Mouse (Mus musculus) adipose tissue, adult 10 weeks (tissue): ENCODE measurements around the gene Stub1. TPM values are rescaled to one million over a fixed set of nuclear protein-coding genes. Genes with fewer than 3 reads are reported as not detected.

ENCODE experiments used
- polyA plus RNA-seq: library from polyadenylated mRNA; stranded (reverse); fragments of 350-450 nt; fragmentation: Illumina TruSeq; extraction: RNeasy Lipid Tissue Mini Kit (QIAGEN cat#74804); gene quantifications from one replicate; pipeline ENCODE4 v1.2.3, GENCODE M21; 2014; ENCODE audit warnings: low read depth, low replicate concordance

The Stub1 gene
- polyA plus RNA-seq: 137 TPM

DNA sequence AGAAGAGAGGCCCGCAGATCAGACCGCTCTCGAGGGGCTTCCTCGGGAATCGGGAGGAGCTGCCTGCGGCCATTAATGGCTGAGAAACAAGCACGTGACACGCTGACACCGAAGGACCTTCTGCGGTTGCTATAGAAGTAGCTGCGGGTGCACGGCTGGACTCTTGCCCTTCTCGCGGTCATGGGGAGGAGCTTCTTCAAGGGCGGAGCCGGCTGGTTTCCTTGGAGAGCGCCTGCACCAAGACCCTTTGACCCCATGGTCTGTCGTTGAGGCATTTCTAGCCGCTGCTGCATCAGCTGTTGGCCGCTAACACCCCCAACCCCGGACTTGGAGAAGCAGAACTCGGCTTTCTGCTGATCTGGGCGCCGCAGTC is at the start of gene Stub1:
TSS of gene Stub1 (minus strand) at position 114 of the 373 bp plus-strand sequence.

DNA sequence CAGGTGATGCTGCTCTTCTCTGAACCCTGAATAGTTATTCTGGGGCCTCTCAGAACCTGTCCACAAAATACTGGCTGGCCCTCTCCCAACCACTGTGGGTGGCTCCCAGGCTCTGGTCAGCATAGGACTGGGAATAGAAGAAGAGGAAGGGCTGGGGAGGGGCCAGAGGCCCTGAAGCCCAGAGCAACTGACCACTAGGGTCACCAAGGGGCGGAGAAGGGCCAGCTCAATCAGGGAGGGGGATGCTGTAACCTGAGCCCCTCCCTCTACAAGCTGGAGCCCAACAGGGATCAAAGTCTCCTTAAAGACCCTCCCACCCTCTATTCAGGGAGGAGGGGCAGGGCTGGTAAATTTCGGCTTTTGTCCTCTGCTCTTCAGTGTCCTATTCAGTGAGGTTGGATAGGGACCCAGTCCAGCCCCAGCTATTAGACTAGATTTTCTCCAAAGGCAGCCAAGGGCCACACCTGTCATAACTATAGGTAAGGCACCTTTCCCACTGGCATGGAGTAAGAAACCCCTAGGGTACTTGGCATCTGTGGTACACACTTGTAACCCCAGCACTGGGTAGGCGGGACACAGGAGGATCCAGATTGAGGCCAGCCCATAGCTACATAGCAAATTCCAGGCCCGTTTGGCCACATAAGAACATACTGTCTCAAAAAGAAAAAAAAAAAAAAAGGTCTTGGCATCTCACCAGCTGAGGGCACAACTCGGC is 47.1 kb upstream of the Stub1 start, which contains the start of gene Wfikkn1:
TSS of gene Wfikkn1 (minus strand) at position 663 of the 715 bp plus-strand sequence.

DNA sequence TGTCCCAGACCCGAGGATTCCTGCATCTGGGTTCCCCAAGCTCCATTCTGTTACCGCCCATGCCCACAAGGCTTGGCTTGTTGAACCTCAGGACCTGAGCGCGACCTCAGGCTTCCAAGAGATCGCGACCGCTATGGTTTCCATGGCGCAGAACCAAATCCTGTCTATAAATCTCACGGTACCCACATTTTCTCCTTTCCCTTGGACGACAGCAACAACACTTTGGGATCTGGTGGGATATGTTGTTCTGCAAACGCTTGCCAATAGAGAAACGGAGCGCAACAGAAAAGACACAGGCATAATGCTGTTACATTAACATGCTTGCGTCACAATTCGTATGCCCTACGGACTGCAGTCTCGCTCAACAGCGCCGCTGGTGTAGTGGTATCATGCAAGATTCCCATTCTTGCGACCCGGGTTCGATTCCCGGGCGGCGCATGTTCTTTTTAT is 41.5 kb upstream of the Stub1 start, which contains the start of gene Mettl26:
TSS of gene Mettl26 (plus strand) at position 354 of the 450 bp plus-strand sequence.

DNA sequence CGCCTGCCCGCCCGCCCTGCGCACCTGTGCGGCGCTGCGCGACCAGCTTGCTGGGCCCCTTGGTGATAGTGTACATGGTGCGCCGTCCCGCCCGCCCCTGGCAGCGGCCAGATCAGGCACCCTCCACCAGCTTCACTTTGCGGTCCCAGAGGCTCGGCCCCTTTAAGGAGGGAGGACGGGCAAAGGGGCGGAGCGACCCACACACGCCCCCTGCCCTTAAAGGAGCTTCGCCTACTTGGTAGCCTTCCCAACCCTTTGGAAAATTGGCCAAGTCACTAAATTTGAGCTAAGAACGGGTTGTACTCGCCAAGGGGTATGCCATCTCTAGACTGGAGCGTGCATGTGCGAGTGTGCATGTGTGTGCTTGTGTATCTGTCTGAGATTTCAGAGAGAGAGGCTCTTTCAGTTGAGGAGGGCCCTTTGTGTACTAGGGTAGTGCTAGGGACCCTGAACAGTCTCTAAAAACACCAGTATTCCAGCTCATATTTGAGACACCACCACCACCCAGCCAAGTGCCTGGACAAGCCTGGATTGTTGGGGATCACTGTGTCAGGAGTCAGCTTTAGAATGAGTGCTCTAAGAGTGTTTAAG is 35.5 kb upstream of the Stub1 start, which contains the start of gene Mcrip2:
TSS of gene Mcrip2 (minus strand) at position 164 of the 591 bp plus-strand sequence.

DNA sequence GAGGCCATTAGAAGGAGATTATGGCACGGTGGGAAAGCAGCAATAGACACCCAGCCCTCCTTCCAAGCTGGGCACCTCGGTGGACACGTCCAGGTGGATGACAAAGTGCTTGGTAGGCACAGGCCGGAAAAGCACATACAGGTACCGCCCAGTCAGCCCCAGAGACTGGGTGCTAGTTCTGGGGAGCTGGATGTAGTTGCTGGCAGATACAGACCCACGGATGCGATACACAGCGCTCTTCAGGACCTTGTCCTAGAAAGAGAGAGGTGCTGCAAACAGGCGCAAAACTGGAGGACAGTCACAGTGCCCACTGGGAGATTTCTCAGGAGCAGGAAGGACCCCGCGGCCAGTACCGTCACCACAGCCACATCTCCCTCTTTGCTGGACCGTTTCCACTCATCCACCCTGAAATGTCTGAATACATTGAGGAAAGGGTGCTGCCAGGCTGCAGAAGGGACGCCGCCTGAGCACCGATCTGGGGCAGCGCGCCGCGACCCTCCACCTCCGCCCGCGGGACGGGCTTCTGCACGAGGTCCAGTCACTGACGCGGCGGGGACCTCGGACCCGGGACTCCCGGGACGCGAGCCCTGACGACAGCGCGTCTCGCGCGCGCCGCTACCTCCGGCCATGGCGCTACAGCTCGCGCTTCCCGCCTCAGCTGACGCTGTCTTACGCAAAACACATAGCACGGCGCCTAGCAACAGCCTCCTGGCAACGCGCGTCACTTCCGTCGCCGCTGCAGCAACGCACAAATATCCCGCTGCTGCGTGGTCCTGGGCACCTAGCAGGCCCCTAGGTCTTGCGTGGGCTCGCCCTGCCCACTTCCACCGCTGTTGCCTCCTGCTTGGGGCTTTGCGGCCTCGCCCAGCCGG is 27.9 kb upstream of the Stub1 start, which contains the start of gene Wdr90:
TSS of gene Wdr90 (minus strand) at position 670 of the 872 bp plus-strand sequence.

DNA sequence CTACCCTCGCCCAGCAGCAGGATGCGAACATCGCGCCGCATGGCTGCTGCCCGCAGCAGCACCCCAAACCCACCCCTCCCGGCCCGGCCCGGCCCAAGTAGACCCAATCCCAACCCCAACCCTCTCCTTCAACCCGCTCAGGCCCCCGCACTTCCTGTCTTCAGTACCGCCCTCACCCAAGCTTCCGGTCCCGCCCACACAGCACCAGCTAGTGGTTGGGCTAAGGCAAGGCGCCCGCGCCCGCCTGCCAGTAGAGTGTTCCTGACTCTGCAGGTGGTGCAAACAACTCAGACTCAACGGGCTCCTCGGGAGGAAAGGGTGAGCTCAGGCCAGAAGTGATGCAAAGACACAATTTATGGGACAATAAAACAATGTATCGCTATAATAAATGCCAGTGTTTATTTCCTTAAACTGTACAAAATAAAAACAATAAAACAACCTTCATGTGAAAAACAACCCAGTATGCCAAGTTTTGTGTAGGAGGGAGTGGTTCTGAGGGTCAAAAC is 11.2 kb upstream of the Stub1 start, which contains the start of gene Rhot2:
TSS of gene Rhot2 (minus strand) at position 456 of the 506 bp plus-strand sequence.

DNA sequence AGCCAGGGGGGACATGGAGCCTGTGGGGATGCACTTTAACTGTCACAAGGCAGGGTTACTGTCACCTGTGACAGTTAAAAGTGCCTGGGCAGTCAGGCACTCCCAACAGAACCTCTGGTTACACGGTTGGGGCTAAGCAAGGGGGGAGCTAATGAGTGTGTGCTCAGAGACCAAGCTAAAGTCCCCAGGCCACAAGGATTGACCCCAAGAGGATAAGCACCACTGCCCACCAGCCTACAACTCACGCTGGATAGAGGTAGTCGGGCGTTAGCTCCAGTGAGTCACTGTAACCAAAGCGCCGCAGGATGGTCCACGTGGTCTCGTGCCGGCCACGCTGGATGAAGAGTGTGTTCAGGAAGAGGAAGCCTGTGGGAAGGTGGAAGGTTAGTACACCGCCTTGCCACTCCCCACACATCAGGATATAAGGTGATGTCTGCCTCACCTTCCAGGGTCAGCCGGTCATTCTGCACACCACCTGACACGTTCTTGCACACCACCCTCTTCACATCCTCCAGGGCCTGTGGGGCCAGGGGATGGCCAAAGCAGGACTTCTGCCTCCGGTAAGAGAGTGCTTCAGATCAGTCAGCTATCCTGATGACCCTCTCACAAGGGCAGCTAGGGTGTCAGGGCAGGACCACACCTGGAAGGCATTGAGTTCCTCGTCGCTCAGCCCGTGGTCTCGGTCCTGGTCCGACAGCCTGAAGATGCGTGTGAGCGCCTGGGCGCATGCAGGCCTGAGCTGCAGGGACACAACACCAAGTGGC is 8.1 kb upstream of the Stub1 start, which contains the start of gene Gm20683:
TSS of gene Gm20683 (minus strand) at position 647 of the 764 bp plus-strand sequence.

DNA sequence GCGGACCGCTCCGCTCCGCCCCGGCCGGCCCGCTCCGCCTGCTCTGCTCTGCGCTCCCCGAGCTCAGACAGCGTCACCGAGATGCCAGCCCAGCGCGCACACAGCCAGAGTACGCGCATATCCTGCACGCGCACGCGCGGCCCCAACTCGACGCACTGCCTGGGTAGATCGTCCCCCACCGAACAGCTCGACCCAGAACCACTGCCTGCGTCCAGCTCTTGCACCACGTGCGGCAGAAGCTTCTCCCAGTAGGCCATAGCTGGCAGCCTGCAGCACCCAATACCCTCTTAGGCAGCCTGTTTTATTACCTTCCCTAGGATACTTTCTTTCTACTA is 3.8 kb upstream of the Stub1 start, which contains the start of gene Rhbdl1:
TSS of gene Rhbdl1 (minus strand) at position 220 of the 335 bp plus-strand sequence.

DNA sequence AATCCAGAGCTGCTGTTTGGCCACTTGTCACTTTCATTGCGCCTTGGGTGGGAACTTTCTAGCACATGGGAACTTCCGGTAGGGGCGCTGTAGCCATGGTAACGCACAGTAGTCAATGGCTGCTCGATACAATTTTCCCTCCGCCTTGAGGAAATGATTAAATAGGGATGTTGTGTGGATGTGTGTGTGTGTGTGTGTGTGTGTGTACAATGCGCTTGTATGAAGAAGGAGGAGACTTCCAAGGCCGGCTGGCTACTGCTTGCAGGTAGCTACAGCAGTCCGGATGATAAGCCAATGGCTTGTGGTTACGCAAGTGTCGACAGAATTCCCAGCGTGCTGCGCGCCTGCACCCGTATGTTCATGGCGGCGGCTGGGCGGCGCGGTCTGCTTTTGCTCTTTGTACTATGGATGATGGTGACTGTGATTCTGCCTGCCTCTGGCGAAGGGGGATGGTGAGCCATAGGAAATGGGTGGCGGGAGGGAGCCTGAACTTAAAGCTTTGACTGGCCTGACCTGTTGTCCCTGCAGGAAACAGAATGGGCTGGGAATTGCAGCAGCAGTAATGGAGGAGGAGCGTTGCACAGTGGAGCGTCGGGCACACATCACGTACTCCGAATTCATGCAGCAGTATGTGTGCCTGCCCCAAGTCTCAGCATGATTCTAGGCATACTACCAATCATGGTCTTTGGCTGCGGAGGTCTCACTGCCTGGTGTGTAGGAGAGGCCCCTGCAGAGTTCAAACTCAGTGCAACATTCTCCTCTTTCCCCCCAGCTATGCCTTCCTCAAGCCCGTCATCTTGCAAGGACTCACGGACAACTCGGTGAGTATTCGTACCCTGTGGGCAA is 4.3 kb downstream of the Stub1 start, which contains the start of gene Jmjd8:
TSS of gene Jmjd8 (plus strand) at position 156 of the 846 bp plus-strand sequence.

DNA sequence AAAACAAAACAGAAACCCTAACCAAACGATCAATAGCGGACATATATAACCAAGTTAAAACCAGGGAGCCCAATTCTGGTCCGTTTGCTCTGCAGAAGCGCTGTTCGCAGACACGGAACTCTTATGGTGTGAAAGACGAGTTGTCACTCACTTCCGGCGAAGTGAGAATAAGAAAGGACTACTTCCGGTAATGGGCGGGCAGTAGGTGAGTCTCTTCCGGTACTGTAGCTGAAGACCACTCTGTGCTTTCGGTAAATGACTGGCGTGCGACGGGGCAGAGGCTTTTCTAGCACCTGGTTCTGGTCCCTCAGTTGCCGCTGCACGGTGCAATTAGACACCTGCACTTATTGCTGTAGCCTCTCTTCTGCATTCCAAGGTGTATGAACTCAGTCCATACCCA is 9.8 kb downstream of the Stub1 start, which contains the start of gene Wdr24:
TSS of gene Wdr24 (plus strand) at position 176 of the 400 bp plus-strand sequence.

DNA sequence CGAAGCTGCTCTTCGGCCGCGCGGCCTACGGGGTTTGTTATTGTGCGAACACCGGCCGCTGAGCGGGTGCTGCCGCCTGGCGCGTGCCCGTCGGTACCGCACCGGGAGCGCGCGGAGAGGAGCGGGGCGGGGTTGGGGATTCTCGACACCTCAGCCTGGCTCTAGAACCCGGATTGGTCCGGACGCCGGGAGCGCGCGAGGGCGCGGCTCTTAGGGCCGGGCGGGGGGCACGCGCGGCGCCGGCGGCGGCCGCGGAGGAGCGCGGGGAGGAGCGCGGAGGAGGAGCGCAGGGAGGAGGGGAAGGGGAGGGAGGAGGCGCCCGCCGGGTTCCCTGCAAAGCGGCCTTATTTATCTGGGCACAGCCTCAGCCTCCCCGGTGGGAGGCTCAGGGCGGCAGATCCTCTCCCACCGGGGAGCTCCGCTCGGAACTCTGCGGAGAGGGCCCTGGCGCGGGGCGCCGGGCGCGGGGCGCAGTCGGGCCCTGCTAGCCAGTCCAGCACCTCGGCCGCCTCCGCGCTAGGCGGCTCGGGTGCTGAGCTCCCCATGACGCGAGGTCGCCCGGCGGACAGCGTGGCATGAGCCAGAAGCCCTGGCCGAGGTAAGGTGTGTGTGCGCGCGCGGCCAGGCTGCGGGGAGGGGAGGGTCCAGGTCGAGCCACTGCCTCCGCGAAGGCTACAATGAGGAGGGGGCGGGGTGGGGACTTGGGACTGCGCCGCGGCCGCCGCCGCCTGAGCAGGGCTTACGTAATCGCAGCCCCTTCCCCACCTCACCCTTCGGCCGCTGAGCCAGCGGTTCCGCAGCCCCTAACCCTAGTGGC is 24.2 kb downstream of the Stub1 start, which contains the start of gene Fbxl16:
TSS of gene Fbxl16 (plus strand) at position 297 of the 817 bp plus-strand sequence.

DNA sequence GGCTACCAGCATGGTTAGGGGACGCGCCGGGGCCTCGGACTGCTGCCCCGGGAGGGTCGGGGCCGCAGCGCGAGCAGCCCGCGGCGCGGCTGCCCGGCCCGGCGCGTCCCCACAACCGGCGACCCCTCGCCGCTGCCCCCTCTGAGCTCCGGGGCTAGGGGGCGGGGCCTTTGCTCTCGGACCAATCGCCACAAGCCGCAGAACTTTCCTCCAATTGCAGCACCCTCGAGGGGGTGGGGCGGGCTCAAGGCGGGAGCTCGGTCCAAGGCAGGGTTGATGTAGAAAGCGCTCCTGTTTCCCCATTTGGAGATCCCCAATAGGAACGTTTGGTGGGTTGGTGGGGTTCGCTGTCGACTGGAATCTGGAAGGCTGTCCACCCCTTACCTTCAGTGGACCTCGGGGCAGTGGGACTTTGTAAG is 36.2 kb downstream of the Stub1 start, which contains the start of gene Metrn:
TSS of gene Metrn (minus strand) at position 186 of the 419 bp plus-strand sequence.

DNA sequence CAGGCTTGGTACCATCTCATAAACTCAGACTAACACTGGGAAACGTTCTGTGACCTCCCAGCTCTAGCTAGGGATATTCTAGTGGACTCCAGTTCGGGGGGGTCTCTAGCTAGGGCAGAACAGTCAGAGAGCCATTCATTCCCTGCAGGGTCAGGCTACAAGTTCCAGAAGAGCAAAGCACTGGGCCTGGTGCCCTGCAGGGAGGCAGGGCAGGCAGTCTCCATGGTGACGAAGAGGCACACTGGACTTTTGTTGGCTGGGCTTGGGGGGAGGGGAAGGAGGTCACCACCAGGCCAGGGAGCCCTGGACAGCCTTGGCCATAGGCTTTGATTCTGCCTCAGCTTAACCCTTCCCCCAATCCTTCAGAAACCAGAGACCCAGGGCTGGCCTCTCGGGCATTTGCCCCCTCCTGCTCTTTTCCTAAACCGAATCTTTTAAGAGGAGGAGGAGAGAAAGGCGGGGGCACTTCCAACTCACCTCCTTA is 37.6 kb downstream of the Stub1 start, which contains the start of gene AC134908.4:
TSS of gene AC134908.4 (minus strand) at position 51 of the 484 bp plus-strand sequence.

DNA sequence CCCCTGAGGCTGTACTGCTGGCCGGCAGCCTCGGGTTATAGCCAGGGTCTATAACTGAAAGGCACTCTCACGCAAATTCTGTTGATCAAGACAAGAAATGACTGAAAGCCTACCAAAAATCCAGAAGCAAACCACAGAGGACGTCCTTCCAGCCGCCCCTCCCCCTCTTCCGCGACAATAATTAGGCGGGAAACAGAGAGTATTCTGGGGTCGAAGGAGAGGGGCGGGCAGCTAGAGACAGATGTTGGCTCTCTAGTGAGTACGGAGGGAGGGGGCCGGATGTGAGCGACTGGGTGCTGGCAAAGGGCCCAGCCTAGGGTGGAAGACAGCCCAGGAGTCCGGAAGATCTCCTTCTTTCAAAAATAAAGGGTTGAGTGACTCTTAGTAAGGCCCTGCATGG is 40.6 kb downstream of the Stub1 start, which contains the start of gene Fam173a:
TSS of gene Fam173a (minus strand) at position 287 of the 400 bp plus-strand sequence.

DNA sequence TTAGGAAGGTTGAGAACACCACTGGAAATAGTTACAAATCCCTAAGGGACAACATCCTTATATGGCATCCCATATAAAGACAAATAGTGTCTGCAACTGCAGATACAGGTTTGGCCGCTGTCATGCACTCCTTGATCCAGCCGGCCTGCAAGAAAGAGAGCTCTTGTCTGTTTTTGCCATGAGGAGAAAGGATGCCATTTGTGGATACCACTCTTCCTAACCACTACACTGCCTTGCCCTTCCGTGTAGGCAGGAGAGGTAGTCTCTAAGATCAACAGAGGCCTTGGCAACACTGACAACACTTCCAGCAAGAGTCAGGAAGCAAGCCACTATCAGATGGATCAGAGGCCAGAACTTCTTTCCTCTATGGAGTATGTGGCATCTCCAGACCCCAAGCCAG is 46.9 kb downstream of the Stub1 start, which contains the start of gene Ccdc78:
TSS of gene Ccdc78 (plus strand) at position 301 of the 400 bp plus-strand sequence.

DNA sequence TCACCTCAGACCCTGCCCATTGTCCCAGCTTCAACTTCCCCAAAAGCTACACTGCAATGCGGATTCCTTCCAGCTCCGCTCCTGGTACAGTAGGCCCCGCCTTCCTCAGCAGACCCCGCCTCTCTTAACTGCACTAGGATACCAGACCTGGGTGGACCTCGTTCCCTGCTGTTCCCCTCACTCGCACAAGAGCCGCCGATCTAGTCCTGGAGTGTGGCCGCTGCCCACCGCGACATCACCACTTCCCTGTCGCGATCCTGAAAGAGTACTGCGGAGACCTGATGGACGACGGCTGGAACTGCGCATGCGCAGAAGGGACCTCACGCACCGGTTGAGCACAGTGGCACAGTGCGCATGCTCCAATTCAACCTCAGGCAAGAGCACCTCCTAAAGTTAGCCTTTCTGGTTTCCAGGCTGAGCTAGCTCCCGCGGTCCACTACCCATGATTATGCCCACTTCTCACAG is 47.9 kb downstream of the Stub1 start, which contains the start of gene Haghl:
TSS of gene Haghl (minus strand) at position 393 of the 465 bp plus-strand sequence.

